Mouse (Mus musculus): ENCODE data around the gene Slc8a1. TPM values are rescaled to one million over a fixed set of nuclear protein-coding genes. Genes with fewer than 3 reads are reported as not detected.

The Slc8a1 gene
- 1 to 10 TPM; 6.0 to 6.2 TPM for total RNA-seq (2021)
- long read RNA-seq, experiment 1 = 0 reads
- long read RNA-seq, experiment 2 = 0 reads

- DNase-seq = no peak
Observed at GRCm38 (mm10) chr17:81738311-81738755, at the start of gene Slc8a1. Gene Slc8a1, minus strand, starts transcription at chr17:81738377.

GRCm38 (mm10) chr17:81787350-81787749 is 49.2 kb upstream of the Slc8a1 start:
- peak; percentile 43 to 73 for DNase-seq

- DNase-seq = no peak
Observed at GRCm38 (mm10) chr17:81782326-81782725, 44.1 kb upstream of the Slc8a1 start.

GRCm38 (mm10) chr17:81781491-81781890 is 43.3 kb upstream of the Slc8a1 start:
- no peak for DNase-seq

GRCm38 (mm10) chr17:81779883-81780282 is 41.7 kb upstream of the Slc8a1 start:
- no peak for DNase-seq

GRCm38 (mm10) chr17:81750664-81751063 is 12.5 kb upstream of the Slc8a1 start:
- no peak for DNase-seq

- DNase-seq = no peak
Observed at GRCm38 (mm10) chr17:81743034-81743433, 4.9 kb upstream of the Slc8a1 start.

- no peak for DNase-seq
Observed at GRCm38 (mm10) chr17:81740576-81740975, 2.4 kb upstream of the Slc8a1 start.

GRCm38 (mm10) chr17:81737779-81738178 is 398 bp downstream of the Slc8a1 start:
- DNase-seq = no peak

- DNase-seq = no peak
Observed at GRCm38 (mm10) chr17:81737309-81737708, 868 bp downstream of the Slc8a1 start.

- DNase-seq = no peak
Observed at GRCm38 (mm10) chr17:81735583-81735982, 2.6 kb downstream of the Slc8a1 start.

GRCm38 (mm10) chr17:81729891-81730290 is 8.3 kb downstream of the Slc8a1 start:
- DNase-seq = no peak

GRCm38 (mm10) chr17:81712273-81712751 is 25.9 kb downstream of the Slc8a1 start:
- DNase-seq = no peak

- DNase-seq = no peak
Observed at GRCm38 (mm10) chr17:81704761-81705160, 33.4 kb downstream of the Slc8a1 start.

- no peak for DNase-seq
Observed at GRCm38 (mm10) chr17:81703258-81703657, 34.9 kb downstream of the Slc8a1 start.

- no peak for DNase-seq
Observed at GRCm38 (mm10) chr17:81701701-81702100, 36.5 kb downstream of the Slc8a1 start.

- DNase-seq = no peak
Observed at GRCm38 (mm10) chr17:81698789-81699188, 39.4 kb downstream of the Slc8a1 start.

- DNase-seq = no peak
Observed at GRCm38 (mm10) chr17:81697695-81698094, 40.5 kb downstream of the Slc8a1 start.

GRCm38 (mm10) chr17:81694977-81695376 is 43.2 kb downstream of the Slc8a1 start:
- DNase-seq = no peak

- DNase-seq = no peak
Observed at GRCm38 (mm10) chr17:81679616-81680015, 58.6 kb downstream of the Slc8a1 start.

GRCm38 (mm10) chr17:81677450-81677849 is 60.7 kb downstream of the Slc8a1 start:
- DNase-seq = no peak

GRCm38 (mm10) chr17:81676203-81676602 is 62.0 kb downstream of the Slc8a1 start:
- DNase-seq = no peak

- DNase-seq = no peak
Observed at GRCm38 (mm10) chr17:81671245-81671644, 66.9 kb downstream of the Slc8a1 start.

- DNase-seq = peak; percentile 72 to 78
Observed at GRCm38 (mm10) chr17:81669816-81670691, 68.1 kb downstream of the Slc8a1 start.

Measured in adrenal gland, postnatal 36 days (tissue).